Mouse (Mus musculus) hindbrain, embryonic 15.5 days (tissue): ENCODE data around the gene Txnrd1. TPM values are rescaled to one million over a fixed set of nuclear protein-coding genes. Genes with fewer than 3 reads are reported as not detected.

ENCODE experiments used
- ATAC-seq: fragments of 200-750 bp; cut with Nextera tagmentation; 2 replicates; pipeline ENCODE4 v1.8.0; 2017; ENCODE audit warnings: low read depth, moderate number of reproducible peaks, moderate TSS enrichment; ENCODE audit not compliant: low FRiP score
- H3K27ac ChIP-seq: fragments of 300-500 bp; sonication (generic); replicated peaks from 2 replicates; pipeline ENCODE4 v1.5.1; 2015; ENCODE audit warnings: mild to moderate bottlenecking, inconsistent platforms
- H3K27me3 ChIP-seq: fragments of 300-500 bp; sonication (generic); 2 replicates; pipeline ENCODE4 v1.6.1; 2015; ENCODE audit warnings: control low read depth, inconsistent platforms
- H3K36me3 ChIP-seq: fragments of 300-500 bp; sonication (generic); 2 replicates; pipeline ENCODE4 v1.6.1; 2015; ENCODE audit warnings: control low read depth, inconsistent platforms
- H3K4me1 ChIP-seq: fragments of 300-500 bp; sonication (generic); replicated peaks from 2 replicates; pipeline ENCODE4 v1.6.1; 2015; ENCODE audit warnings: control low read depth, inconsistent platforms
- H3K4me2 ChIP-seq: fragments of 300-500 bp; sonication (generic); 2 replicates; pipeline ENCODE4 v1.6.1; 2015; ENCODE audit warnings: moderate library complexity, mild to moderate bottlenecking, inconsistent platforms
- H3K4me3 ChIP-seq: fragments of 300-500 bp; sonication (generic); 2 replicates; pipeline ENCODE4 v1.5.1; 2015; ENCODE audit warnings: mild to moderate bottlenecking, inconsistent platforms
- H3K9ac ChIP-seq: fragments of 300-500 bp; sonication (generic); 2 replicates; pipeline ENCODE4 v1.6.1; 2015; ENCODE audit warnings: inconsistent platforms
- H3K9me3 ChIP-seq: fragments of 300-500 bp; sonication (generic); 2 replicates; pipeline ENCODE4 v1.6.1; 2016; ENCODE audit warnings: control low read depth, inconsistent platforms
- WGBS: fragments of 180-500 bp; shearing (Covaris S2); methylation state at CpG from one replicate; pipeline ENCODE4 v1.1.7; 2015; 5-methylcytosine and 5-hydroxymethylcytosine counted together
- polyA plus RNA-seq: library from polyadenylated mRNA; unstranded; fragments of >200 nt; fragmentation: Nextera tagmentation; extraction: Ambion mirVana; gene quantifications from 2 replicates; pipeline ENCODE4 v1.2.1, GENCODE M21; 2015

Txnrd1 gene
- polyA plus RNA-seq, 1 experiment from 2014 or later: 105 TPM

GRCm38 (mm10) chr10:82858032-82858680, 24.4 kb downstream of the Txnrd1 start:
- no peaks in the 10 kb centered on the region for H3K27me3 ChIP-seq
- H3K9ac ChIP-seq: no peak overlapping the region
- peak overlapping the region; percentile 64 for H3K4me3 ChIP-seq
- H3K4me1 ChIP-seq: peaks cover 25% of the 10 kb centered on the region
- no peaks in the 10 kb centered on the region for H3K9me3 ChIP-seq
- no peak for ATAC-seq
- peak overlapping the region; percentile 86 for H3K4me2 ChIP-seq
- peak overlapping the region; percentile 90; the same call in 1 of the 2 replicates for H3K27ac ChIP-seq
- H3K36me3 ChIP-seq: no peaks in the 10 kb centered on the region
- 56% methylated on average over 10 of the region's 10 CpGs for WGBS

- ATAC-seq: peak; percentile 82
- H3K4me2 ChIP-seq: peak overlapping the region; percentile 86
- 0 out of 2 replicates have a peak, but pooled peaks cover under 1% of the 10 kb centered on the region for H3K36me3 ChIP-seq
- H3K4me1 ChIP-seq: peaks cover 33% of the 10 kb centered on the region
- WGBS: under 1% methylated on average over 49 of the region's 49 CpGs
- H3K27me3 ChIP-seq: no peaks in the 10 kb centered on the region
- H3K9me3 ChIP-seq: no peaks in the 10 kb centered on the region
- H3K4me3 ChIP-seq: peak overlapping the region; percentile 64
- peak overlapping the region; percentile 90 for H3K27ac ChIP-seq
- peak overlapping the region; percentile 83 for H3K9ac ChIP-seq
These were observed 25.2 kb downstream of the Txnrd1 start for GRCm38 (mm10) chr10:82858691-82859532.

- 0% methylated on average over 8 of the region's 8 CpGs for WGBS
- Histone ChIP-seq H3K9me3 (no peaks in the 10 kb centered on the region), H3K9ac (peak overlapping the region; percentile 83), H3K36me3 (0 out of 2 replicates have a peak, but pooled peaks cover 5% of the 10 kb centered on the region), H3K27me3 (no peaks in the 10 kb centered on the region), H3K4me3 (peak overlapping the region; percentile 64), H3K27ac (peak overlapping the region; percentile 90), H3K4me2 (peak overlapping the region; percentile 86), H3K4me1 (peaks cover 36% of the 10 kb centered on the region)
- peak; percentile 54; the same call in 1 of the 2 replicates for ATAC-seq
These were observed 25.8 kb downstream of the Txnrd1 start for GRCm38 (mm10) chr10:82859533-82859915.

GRCm38 (mm10) chr10:82860181-82860928, 26.6 kb downstream of the Txnrd1 start:
- peak overlapping the region; percentile 90 for H3K27ac ChIP-seq
- ATAC-seq: peak; percentile 71
- H3K36me3 ChIP-seq: 0 out of 2 replicates have a peak, but pooled peaks cover 5% of the 10 kb centered on the region
- WGBS: 0% methylated on average over 47 of the region's 50 CpGs
- H3K4me3 ChIP-seq: peak overlapping the region; percentile 64
- H3K4me2 ChIP-seq: peak overlapping the region; percentile 86
- peak overlapping the region; percentile 83 for H3K9ac ChIP-seq
- peaks cover 36% of the 10 kb centered on the region for H3K4me1 ChIP-seq
- no peaks in the 10 kb centered on the region for H3K9me3 ChIP-seq
- H3K27me3 ChIP-seq: no peaks in the 10 kb centered on the region

- 3% methylated on average over 8 of the region's 8 CpGs for WGBS
- H3K4me1 ChIP-seq: peaks cover 37% of the 10 kb centered on the region
- no peak for ATAC-seq
These were observed 27.2 kb downstream of the Txnrd1 start for GRCm38 (mm10) chr10:82860929-82861315.

GRCm38 (mm10) chr10:82863106-82863680, 29.4 kb downstream of the Txnrd1 start:
- H3K9ac ChIP-seq: 0 out of 2 replicates have a peak overlapping the region, but pooled peaks have one; percentile 4
- H3K4me2 ChIP-seq: peak overlapping the region; percentile 23; the same call in 1 of the 2 replicates
- 60% methylated on average over 5 of the region's 5 CpGs for WGBS
- no peak overlapping the region for H3K4me3 ChIP-seq
- H3K27ac ChIP-seq: no peak overlapping the region
- peaks cover 46% of the 10 kb centered on the region for H3K4me1 ChIP-seq
- ATAC-seq: no peak
- H3K36me3 ChIP-seq: 0 out of 2 replicates have a peak, but pooled peaks cover 8% of the 10 kb centered on the region
- no peaks in the 10 kb centered on the region for H3K9me3 ChIP-seq
- no peaks in the 10 kb centered on the region for H3K27me3 ChIP-seq

More at GRCm38 (mm10) chr10:82860929-82861315, 27.2 kb downstream of the Txnrd1 start:
- Histone ChIP-seq H3K36me3 (0 out of 2 replicates have a peak, but pooled peaks cover 5% of the 10 kb centered on the region), H3K4me2 (peak overlapping the region; percentile 86), H3K27ac (peak overlapping the region; percentile 90), H3K4me3 (peak overlapping the region; percentile 64), H3K27me3 (no peaks in the 10 kb centered on the region), H3K9me3 (no peaks in the 10 kb centered on the region), H3K9ac (peak overlapping the region; percentile 83)

GRCm38 (mm10) chr10:82863827-82864226, 30.1 kb downstream of the Txnrd1 start:
- Histone ChIP-seq H3K4me2 (no peak overlapping the region), H3K4me3 (no peak overlapping the region), H3K27ac (no peak overlapping the region), H3K36me3 (0 out of 2 replicates have a peak, but pooled peaks cover 8% of the 10 kb centered on the region), H3K9me3 (no peaks in the 10 kb centered on the region), H3K9ac (no peak overlapping the region), H3K4me1 (peaks cover 43% of the 10 kb centered on the region), H3K27me3 (no peaks in the 10 kb centered on the region)
- WGBS: 66% methylated on average over 7 of the region's 7 CpGs
- ATAC-seq: no peak

- ATAC-seq: peak; percentile 60; the same call in 1 of the 2 replicates
- Histone ChIP-seq H3K27ac (no peak within 1 kb of the TSS), H3K9me3 (no peaks in the 10 kb centered on the region), H3K4me3 (peak within 1 kb of the TSS; percentile 3; the same call in 1 of the 2 replicates), H3K9ac (no peak within 1 kb of the TSS), H3K4me2 (peak within 1 kb of the TSS; percentile 28), H3K4me1 (peaks cover 39% of the 10 kb centered on the region), H3K36me3 (0 out of 2 replicates have a peak, but pooled peaks cover 8% of the 10 kb centered on the region), H3K27me3 (no peaks in the 10 kb centered on the region)
- WGBS: 61% methylated on average over 9 of the region's 9 CpGs
These were observed 32.6 kb downstream of the Txnrd1 start, which contains the start of gene Eid3 for GRCm38 (mm10) chr10:82866356-82866755. Gene Eid3, plus strand, starts transcription at chr10:82866626.

GRCm38 (mm10) chr10:82866832-82867231, 33.1 kb downstream of the Txnrd1 start:
- Histone ChIP-seq H3K27me3 (no peaks in the 10 kb centered on the region), H3K4me1 (peaks cover 34% of the 10 kb centered on the region), H3K4me3 (peak overlapping the region; percentile 3; the same call in 1 of the 2 replicates), H3K27ac (no peak overlapping the region), H3K4me2 (peak overlapping the region; percentile 28), H3K9ac (no peak overlapping the region), H3K9me3 (no peaks in the 10 kb centered on the region), H3K36me3 (0 out of 2 replicates have a peak, but pooled peaks cover 8% of the 10 kb centered on the region)
- WGBS: 78% methylated on average over 18 of the region's 18 CpGs
- no peak for ATAC-seq

- WGBS: 86% methylated on average over 6 of the region's 6 CpGs
These were observed 34.8 kb downstream of the Txnrd1 start for GRCm38 (mm10) chr10:82868418-82869086.

More at GRCm38 (mm10) chr10:82868418-82869086, 34.8 kb downstream of the Txnrd1 start:
- no peak overlapping the region for H3K27ac ChIP-seq
- no peak overlapping the region for H3K4me2 ChIP-seq
- no peaks in the 10 kb centered on the region for H3K9me3 ChIP-seq
- H3K36me3 ChIP-seq: 0 out of 2 replicates have a peak, but pooled peaks cover 8% of the 10 kb centered on the region
- ATAC-seq: no peak
- H3K4me3 ChIP-seq: no peak overlapping the region
- no peak overlapping the region for H3K9ac ChIP-seq
- peaks cover 17% of the 10 kb centered on the region for H3K4me1 ChIP-seq
- H3K27me3 ChIP-seq: no peaks in the 10 kb centered on the region
